Mouse (Mus musculus): ENCODE measurements around the gene Plvap. TPM values are rescaled to one million over a fixed set of nuclear protein-coding genes. Genes with fewer than 3 reads are reported as not detected.

Plvap gene
- polyA plus RNA-seq, 1 experiment, result 13.0 TPM

DNA sequence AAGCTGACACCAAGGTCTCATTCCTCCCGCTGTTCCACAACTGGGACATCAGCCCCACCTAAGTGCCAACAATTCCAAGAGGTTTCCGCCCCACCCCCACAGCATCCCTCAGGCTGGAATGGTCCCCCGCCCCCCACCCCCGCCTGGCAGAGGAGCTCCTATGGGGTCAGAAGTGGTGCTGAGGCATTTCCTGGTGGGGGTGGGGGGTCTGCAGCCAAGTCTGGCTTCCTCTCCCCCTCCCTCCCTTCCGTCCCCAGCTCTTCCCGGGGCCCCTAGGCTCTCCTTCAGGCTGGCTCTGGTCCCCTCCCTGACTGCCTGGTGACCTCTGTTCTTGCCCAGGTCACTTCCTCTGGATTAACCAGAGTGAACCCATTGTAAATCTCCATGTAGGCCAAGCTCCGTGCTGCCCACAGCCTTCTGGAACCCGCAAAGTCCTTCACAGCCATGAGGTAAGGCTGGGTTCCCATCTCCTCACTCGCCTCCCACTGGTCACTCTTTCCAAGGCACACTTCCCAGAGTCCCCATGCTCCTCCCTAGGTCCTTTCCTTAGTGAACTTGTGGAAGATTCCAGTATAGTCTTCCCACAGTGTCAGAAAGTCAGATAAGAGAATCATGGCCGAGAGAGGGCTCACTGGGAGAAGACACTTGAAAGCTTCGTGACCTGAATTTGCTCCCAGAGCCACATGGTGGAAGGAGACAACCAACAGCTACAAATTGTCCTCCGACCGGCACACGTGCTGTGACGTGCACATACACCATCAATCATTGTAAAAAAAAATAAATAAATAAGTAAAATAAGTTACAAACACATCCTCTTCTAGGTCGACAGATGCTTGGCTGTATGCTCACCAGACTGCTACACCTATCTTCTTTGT, 12.5 kb downstream of the Plvap start:
- TF ChIP-seq CTCF (IDR thresholded peaks at IDR 0.05; ENCODE audit: borderline replicate concordance, extremely low read depth, insufficient read depth, insufficient read length), result no peak
- DNase-seq (ENCODE audit: low read depth), result no peak

DNA sequence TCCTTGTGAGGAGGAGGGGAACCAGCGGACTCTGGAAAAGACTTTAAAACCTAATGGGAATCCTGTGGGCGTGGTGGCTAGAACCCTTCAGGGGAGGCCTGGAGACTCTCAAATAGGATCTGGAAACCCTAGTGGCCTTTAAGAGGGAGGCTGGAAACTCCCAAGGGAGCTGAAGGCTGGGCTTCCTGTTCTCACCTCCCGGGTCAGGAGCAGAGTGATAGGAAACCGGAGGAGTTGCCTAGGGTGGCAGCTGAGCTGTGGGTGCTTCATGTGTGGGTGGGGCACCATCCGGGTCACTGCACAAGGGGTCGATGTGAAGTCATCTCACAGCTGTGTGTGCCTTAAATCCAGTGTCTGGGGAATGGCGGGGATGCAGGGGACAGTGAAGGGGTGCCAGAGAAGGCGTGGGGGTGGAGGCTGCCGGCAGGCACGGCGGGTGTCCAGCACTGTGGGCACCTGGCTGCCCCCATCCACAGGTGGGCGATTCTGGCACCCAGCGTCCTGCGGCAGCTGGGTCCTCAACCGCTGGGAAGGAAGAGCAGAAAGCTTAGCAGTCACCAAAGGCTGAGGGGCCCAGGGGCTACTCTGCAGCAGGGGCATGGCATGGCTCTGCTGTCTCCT, 13.6 kb downstream of the Plvap start:
- no peak for DNase-seq (ENCODE audit: low read depth)
- no peak for TF ChIP-seq CTCF (IDR thresholded peaks at IDR 0.05; ENCODE audit: borderline replicate concordance, extremely low read depth, insufficient read depth, insufficient read length)
- TF ChIP-seq POLR2A (IDR thresholded peaks at IDR 0.05; ENCODE audit: borderline replicate concordance, extremely low read depth, insufficient read depth, insufficient read length, poor library complexity, severe bottlenecking), result no peak

DNA sequence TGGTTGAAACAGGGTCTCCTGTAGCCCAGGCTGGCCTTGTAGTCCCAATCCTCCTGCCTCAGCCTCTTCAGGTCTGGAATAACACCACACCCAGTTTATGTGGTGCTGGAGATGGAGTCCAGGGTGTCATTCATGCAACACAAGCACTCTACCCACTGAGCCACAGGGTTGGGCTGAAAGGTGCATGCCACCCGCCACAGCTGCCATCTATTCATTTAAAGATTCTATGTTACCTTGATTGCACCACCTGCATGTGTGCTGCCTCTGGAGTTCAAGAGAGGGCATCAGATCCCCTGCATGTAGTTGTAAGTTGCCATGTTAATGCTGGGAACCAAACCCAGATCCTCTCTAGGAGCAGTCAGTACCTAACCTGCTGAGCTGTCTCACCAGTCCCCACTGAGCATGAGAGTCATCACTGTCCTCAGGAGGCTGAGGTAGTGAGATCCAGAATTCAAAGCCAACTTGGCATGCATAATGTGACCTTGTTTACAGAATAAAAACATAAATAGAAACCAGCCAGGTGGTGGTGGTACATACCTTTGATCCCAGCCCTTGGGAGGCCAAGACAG, 14.4 kb downstream of the Plvap start:
- TF ChIP-seq CTCF (IDR thresholded peaks at IDR 0.05; ENCODE audit: borderline replicate concordance, extremely low read depth, insufficient read depth, insufficient read length), result no peak
- TF ChIP-seq POLR2A (IDR thresholded peaks at IDR 0.05; ENCODE audit: borderline replicate concordance, extremely low read depth, insufficient read depth, insufficient read length, poor library complexity, severe bottlenecking), result no peak
- DNase-seq (ENCODE audit: low read depth), result no peak

DNA sequence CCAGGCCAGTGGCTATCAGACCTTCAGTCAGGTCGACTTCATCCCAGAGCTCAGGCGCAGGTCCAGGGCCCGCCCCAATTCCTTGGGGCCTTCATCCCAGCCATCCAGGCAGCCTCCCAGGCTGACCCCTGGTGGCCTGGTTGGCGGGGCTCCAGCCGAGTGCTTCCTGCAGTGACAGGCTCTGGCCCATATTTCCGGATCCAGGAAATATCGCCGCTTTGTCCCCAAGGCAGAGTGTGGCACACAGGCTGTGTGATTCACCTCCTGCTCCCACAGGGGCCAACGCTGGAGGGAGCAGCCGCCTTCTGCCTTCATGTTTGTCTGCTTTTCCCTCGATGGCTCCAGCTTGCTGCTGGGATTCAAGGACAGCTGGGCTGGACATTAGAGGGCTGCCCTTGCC, 15.1 kb downstream of the Plvap start:
- DNase-seq (ENCODE audit: low read depth), result no peak
- TF ChIP-seq POLR2A (IDR thresholded peaks at IDR 0.05; ENCODE audit: borderline replicate concordance, extremely low read depth, insufficient read depth, insufficient read length, poor library complexity, severe bottlenecking) (no peak), CTCF (IDR thresholded peaks at IDR 0.05; ENCODE audit: borderline replicate concordance, extremely low read depth, insufficient read depth, insufficient read length) (no peak)

DNA sequence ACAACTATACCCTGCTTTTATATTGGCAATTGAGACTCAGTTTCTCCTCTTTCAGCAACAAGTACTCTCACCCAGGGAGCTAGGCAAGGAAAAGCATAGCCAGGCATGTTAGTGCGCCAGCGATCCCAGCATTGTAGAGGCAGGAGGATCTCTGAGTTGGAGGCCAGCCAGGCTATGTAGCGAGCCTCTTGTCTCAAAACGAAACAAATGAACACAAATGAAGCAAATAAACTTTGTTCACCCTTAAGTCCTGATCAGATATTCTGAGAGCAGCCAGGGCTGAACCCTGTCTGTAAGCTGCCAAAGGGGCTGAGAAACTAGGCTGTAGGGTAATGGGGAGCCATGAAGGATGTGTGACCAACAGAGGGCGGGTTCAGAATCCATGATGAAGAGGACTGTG, 15.7 kb downstream of the Plvap start:
- TF ChIP-seq CTCF (IDR thresholded peaks at IDR 0.05; ENCODE audit: borderline replicate concordance, extremely low read depth, insufficient read depth, insufficient read length) (no peak), POLR2A (IDR thresholded peaks at IDR 0.05; ENCODE audit: borderline replicate concordance, extremely low read depth, insufficient read depth, insufficient read length, poor library complexity, severe bottlenecking) (no peak)
- no peak for DNase-seq (ENCODE audit: low read depth)

DNA sequence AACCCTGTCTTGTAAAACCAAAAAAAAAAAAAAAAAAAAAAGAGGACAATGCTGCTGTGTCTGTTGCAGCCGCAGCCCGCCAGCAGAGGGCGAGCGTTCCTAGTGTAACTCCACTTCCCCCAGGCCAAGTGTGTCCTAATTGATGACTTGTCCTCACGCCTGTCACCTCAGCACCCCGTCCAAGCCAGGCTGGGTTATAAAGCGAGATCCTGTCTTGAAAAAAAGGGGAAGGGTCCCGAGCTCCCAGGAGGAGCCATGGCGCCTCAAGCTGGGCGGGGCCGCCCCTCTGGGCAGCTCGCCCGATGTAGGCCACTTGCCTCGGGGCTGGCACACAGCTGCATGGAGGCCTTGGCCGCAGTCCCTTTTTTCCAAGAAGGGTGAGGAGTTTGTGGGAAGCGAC, 16.5 kb downstream of the Plvap start:
- TF ChIP-seq POLR2A (IDR thresholded peaks at IDR 0.05; ENCODE audit: borderline replicate concordance, extremely low read depth, insufficient read depth, insufficient read length, poor library complexity, severe bottlenecking), result no peak
- peak; percentile 85 for TF ChIP-seq CTCF (IDR thresholded peaks at IDR 0.05; ENCODE audit: borderline replicate concordance, extremely low read depth, insufficient read depth, insufficient read length)

DNA sequence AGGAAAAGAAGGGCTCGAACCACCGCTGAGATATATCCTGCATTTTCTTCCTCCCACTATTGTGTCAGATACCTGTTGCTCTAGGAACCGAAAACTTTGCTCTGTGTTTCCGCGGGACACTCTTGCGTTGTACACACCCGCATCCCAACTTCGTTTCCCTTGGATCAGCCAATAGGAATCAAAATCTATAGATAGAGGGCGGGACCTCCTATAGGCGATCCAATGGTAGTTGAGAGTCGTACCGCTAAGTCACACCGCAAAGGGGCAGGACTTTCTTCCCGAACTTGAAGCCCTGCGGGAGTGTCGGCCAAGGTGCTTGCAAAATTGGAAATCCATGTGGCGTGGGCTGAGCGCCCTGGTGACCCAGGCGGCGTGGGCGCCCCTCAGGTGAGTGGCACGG, 23.1 kb downstream of the Plvap start:
- TF ChIP-seq CTCF (IDR thresholded peaks at IDR 0.05; ENCODE audit: borderline replicate concordance, extremely low read depth, insufficient read depth, insufficient read length) (no peak), POLR2A (IDR thresholded peaks at IDR 0.05; ENCODE audit: borderline replicate concordance, extremely low read depth, insufficient read depth, insufficient read length, poor library complexity, severe bottlenecking) (no peak)
- DNase-seq (ENCODE audit: low read depth), result peak; percentile 98

More for the DNA sequence above, 16.5 kb downstream of the Plvap start:
- peak; percentile 88 for DNase-seq (ENCODE audit: low read depth)

DNA sequence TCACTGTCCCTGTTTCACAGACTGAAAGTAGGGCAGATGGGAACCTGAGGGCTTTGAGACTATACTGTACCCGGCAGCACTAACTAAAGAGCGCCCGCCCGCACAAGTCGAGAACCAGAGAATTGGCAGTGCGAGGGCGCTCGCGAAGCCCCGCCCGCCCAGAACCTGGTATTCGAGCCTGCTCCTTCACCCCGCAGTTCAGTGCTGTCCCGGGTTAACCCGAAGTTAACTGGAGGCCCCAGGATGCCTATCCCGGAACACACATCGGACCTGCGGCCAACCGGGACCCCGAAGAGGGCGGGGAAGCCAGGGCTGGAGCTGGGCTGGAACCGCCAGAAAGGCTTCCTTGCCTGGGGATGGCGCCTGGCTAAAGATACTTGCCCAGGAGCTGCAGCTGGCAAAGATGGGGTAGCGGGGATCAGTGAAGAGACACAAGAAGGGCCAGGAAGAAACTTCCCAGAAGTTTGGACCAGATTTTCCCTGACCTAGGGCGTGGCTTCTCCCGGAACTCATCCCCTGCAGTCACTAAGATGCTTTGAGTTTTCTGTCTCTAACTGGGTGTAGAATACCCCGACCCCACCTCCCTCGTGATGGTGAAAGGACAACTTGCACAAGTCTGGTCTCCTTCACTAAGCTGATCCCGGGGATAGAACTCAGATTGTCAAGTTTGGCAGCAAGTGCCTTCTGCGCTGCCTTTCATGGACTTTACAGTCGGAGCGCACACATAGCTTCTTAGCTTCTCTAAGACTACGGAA, 23.7 kb downstream of the Plvap start, which contains the start of gene Gtpbp3:
Gene Gtpbp3 (plus strand): TSS at position 413 of the 755 bp plus-strand sequence.
- peak; percentile 89 for DNase-seq (ENCODE audit: low read depth)
- TF ChIP-seq CTCF (IDR thresholded peaks at IDR 0.05; ENCODE audit: borderline replicate concordance, extremely low read depth, insufficient read depth, insufficient read length) (no peak), POLR2A (IDR thresholded peaks at IDR 0.05; ENCODE audit: borderline replicate concordance, extremely low read depth, insufficient read depth, insufficient read length, poor library complexity, severe bottlenecking) (no peak)

DNA sequence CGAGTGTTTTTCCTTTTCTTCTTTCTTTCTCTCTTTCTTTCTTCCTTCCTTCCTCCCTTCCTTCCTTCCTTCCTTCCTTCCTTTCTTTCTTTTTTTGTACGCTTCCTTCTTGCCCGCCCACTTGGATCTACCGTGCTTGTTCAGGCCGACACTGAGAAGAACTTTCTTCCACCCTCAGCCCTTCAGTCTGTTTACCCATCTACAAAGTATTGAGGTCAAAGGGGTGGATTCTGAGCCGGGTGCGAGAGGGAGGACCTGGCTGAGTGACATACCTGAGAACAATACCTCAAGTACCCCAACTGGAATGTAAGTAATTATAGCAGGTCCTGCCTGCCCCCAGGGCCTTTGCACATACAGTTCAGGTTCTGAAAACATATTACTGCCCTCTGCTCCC, 25.4 kb downstream of the Plvap start:
- DNase-seq (ENCODE audit: low read depth), result no peak

DNA sequence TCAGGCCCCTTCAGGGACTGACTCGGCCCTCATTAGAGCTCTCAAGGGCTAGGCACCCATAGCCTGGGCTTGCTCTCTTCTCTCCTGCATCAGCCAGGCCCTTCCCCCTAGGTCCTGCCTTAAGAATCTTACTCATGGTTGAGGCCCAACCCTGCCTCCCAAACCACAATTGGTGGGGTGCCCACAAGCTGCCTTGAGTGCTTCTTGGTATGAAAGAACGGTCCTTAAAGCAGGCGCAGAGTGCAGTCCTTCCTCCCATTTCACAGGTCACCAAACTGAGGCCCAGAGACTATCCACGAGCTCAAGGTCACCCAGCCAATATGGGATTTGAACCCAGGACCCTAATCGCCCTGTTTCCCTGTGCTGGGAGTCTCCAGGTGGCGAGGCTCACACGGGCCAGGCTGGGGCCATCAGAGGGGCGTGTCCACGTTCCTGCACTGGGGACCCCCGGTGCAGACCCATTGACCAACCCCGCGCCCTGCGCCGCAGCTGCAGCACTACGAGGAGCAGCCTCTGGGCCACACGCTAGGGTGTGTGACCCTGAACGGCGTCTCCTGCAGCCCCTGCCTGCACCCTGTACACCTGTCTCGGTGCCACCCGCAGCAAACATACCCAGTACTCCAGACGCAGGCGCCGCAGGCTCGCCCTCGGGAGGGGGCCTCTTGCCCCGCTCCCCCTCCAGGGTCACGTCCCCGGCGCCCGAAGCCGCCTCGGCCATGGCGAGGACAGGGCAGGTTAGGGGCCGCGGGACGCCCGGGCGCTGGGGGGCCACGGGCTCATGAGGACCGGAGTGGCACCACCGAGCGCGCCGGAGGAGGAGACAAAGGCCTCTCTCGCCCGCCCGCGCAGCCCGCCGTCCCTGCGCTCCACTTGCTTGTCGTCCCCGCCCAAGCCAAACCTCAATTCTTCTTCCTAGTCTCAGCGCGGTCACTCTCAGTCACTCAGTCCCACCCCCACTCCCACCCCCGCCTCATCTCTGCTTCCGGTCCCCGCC, 26.1 kb downstream of the Plvap start, which contains the start of gene Ano8:
Gene Ano8 (minus strand): TSS at position 822 of the 994 bp plus-strand sequence.
- peak; percentile 97 for DNase-seq (ENCODE audit: low read depth)
- TF ChIP-seq POLR2A (IDR thresholded peaks at IDR 0.05; ENCODE audit: borderline replicate concordance, extremely low read depth, insufficient read depth, insufficient read length, poor library complexity, severe bottlenecking), result peak; percentile 77
- TF ChIP-seq CTCF (IDR thresholded peaks at IDR 0.05; ENCODE audit: borderline replicate concordance, extremely low read depth, insufficient read depth, insufficient read length), result no peak

More for the DNA sequence above, 25.4 kb downstream of the Plvap start:
- TF ChIP-seq CTCF (IDR thresholded peaks at IDR 0.05; ENCODE audit: borderline replicate concordance, extremely low read depth, insufficient read depth, insufficient read length) (no peak), POLR2A (IDR thresholded peaks at IDR 0.05; ENCODE audit: borderline replicate concordance, extremely low read depth, insufficient read depth, insufficient read length, poor library complexity, severe bottlenecking) (no peak)
